Mouse (Mus musculus) small intestine, adult 2 months (tissue): ENCODE results near the gene Rps6ka5. TPM values are rescaled to one million over a fixed set of nuclear protein-coding genes. Genes with fewer than 3 reads are reported as not detected.

Source experiments
- H3K27ac ChIP-seq: fragments of 200-500 bp; 2 replicates; pipeline ENCODE4 v1.5.1; 2012; ENCODE audit warnings: low read depth, low read length, control low read depth, inconsistent platforms; ENCODE audit not compliant: insufficient read depth
- H3K27me3 ChIP-seq: fragments of 200-500 bp; 2 replicates; pipeline ENCODE4 v1.6.1; 2012; ENCODE audit warnings: mild to moderate bottlenecking, moderate library complexity, low read length, inconsistent platforms; ENCODE audit not compliant: control insufficient read depth, insufficient read depth
- H3K36me3 ChIP-seq: fragments of 200-500 bp; 2 replicates; pipeline ENCODE4 v1.6.1; 2012; ENCODE audit warnings: mild to moderate bottlenecking, low read length, control low read depth, inconsistent platforms; ENCODE audit not compliant: control insufficient read depth, insufficient read depth
- H3K4me1 ChIP-seq: fragments of 200-500 bp; 2 replicates; pipeline ENCODE4 v1.6.1; 2012; ENCODE audit warnings: low read length, inconsistent platforms, mixed read lengths; ENCODE audit not compliant: control insufficient read depth, insufficient read depth, insufficient read length
- H3K4me3 ChIP-seq: fragments of 200-500 bp; 2 replicates; pipeline ENCODE4 v1.5.1; 2012; ENCODE audit warnings: low read depth, mild to moderate bottlenecking, control low read depth, inconsistent platforms, low read length, moderate library complexity
- CTCF ChIP-seq: fragments of 200-500 bp; IDR thresholded peaks from 2 replicates; pipeline ENCODE4 v1.5.1; 2012; ENCODE audit warnings: low read depth, mild to moderate bottlenecking, control low read depth, inconsistent platforms, low read length, moderate library complexity, mixed read lengths; ENCODE audit not compliant: insufficient replicate concordance, insufficient read length; ENCODE audit errors: extremely low read depth
- POLR2A ChIP-seq: fragments of 200-500 bp; IDR thresholded peaks from 2 replicates; pipeline ENCODE4 v1.6.1; 2012; ENCODE audit warnings: low read depth, mild to moderate bottlenecking, control low read depth, inconsistent platforms, low read length, moderate library complexity
- WGBS: fragments of 180-500 bp; shearing (Covaris S2); methylation state at CpG from one replicate; pipeline ENCODE4 v1.1.7; 2018; 5-methylcytosine and 5-hydroxymethylcytosine counted together
- polyA plus RNA-seq: library from polyadenylated mRNA; depleted of rRNA; stranded (reverse); fragments of >200 nt; gene quantifications from 2 replicates; pipeline ENCODE4 v1.2.3, GENCODE M21; 2012

Rps6ka5 gene
- polyA plus RNA-seq, 1 experiment: 0.62 TPM

- TF ChIP-seq POLR2A (no peak), CTCF (no peak)
- Histone ChIP-seq H3K27ac (no peak overlapping the region), H3K4me1 (0 out of 2 replicates have a peak, but pooled peaks cover 2% of the 10 kb centered on the region), H3K4me3 (no peak overlapping the region), H3K27me3 (no peaks in the 10 kb centered on the region), H3K36me3 (no peaks in the 10 kb centered on the region)
- WGBS: 74% methylated on average over 4 of the region's 4 CpGs
Measured at GRCm38 (mm10) chr12:100739011-100739570, 12.3 kb upstream of the Rps6ka5 start.

- Histone ChIP-seq H3K4me3 (no peak overlapping the region), H3K36me3 (no peaks in the 10 kb centered on the region), H3K27ac (no peak overlapping the region), H3K27me3 (no peaks in the 10 kb centered on the region), H3K4me1 (0 out of 2 replicates have a peak, but pooled peaks cover 2% of the 10 kb centered on the region)
- TF ChIP-seq CTCF (no peak), POLR2A (no peak)
- WGBS: 73% methylated on average over 3 of the region's 3 CpGs
Measured at GRCm38 (mm10) chr12:100738498-100738897, 11.7 kb upstream of the Rps6ka5 start.

GRCm38 (mm10) chr12:100735581-100735980 is 8.8 kb upstream of the Rps6ka5 start:
- H3K36me3 ChIP-seq: no peaks in the 10 kb centered on the region
- H3K4me3 ChIP-seq: no peak overlapping the region
- H3K4me1 ChIP-seq: peaks cover 2% of the 10 kb centered on the region; the same call in 1 of the 2 replicates
- no peak overlapping the region for H3K27ac ChIP-seq
- H3K27me3 ChIP-seq: no peaks in the 10 kb centered on the region
- TF ChIP-seq POLR2A (no peak), CTCF (no peak)
- 77% methylated on average over 2 of the region's 2 CpGs for WGBS

- Histone ChIP-seq H3K36me3 (no peaks in the 10 kb centered on the region), H3K27ac (no peak overlapping the region), H3K4me1 (peaks cover 2% of the 10 kb centered on the region; the same call in 1 of the 2 replicates), H3K27me3 (no peaks in the 10 kb centered on the region), H3K4me3 (no peak overlapping the region)
- WGBS: 80% methylated on average over 5 of the region's 5 CpGs
- TF ChIP-seq POLR2A (no peak), CTCF (no peak)
Measured at GRCm38 (mm10) chr12:100735156-100735555, 8.4 kb upstream of the Rps6ka5 start.

GRCm38 (mm10) chr12:100728646-100729485 is 2.1 kb upstream of the Rps6ka5 start:
- no peak overlapping the region for H3K27ac ChIP-seq
- TF ChIP-seq CTCF: no peak
- TF ChIP-seq POLR2A: no peak

GRCm38 (mm10) chr12:100727891-100728290 is 1.1 kb upstream of the Rps6ka5 start:
- Histone ChIP-seq H3K36me3 (no peaks in the 10 kb centered on the region), H3K27me3 (no peaks in the 10 kb centered on the region), H3K4me1 (peaks cover 3% of the 10 kb centered on the region; the same call in 1 of the 2 replicates), H3K27ac (no peak overlapping the region), H3K4me3 (no peak overlapping the region)
- WGBS: 48% methylated on average over 7 of the region's 7 CpGs
- TF ChIP-seq CTCF (no peak), POLR2A (no peak)

More at GRCm38 (mm10) chr12:100728646-100729485, 2.1 kb upstream of the Rps6ka5 start:
- Histone ChIP-seq H3K27me3 (no peaks in the 10 kb centered on the region), H3K4me1 (peaks cover 3% of the 10 kb centered on the region; the same call in 1 of the 2 replicates), H3K4me3 (peak overlapping the region; percentile 7; the same call in 1 of the 2 replicates), H3K36me3 (no peaks in the 10 kb centered on the region)
- WGBS: 64% methylated on average over 14 of the region's 14 CpGs

- Histone ChIP-seq H3K27ac (no peak overlapping the region), H3K36me3 (no peaks in the 10 kb centered on the region), H3K27me3 (no peaks in the 10 kb centered on the region), H3K4me3 (peak overlapping the region; percentile 52), H3K4me1 (peaks cover 3% of the 10 kb centered on the region; the same call in 1 of the 2 replicates)
- TF ChIP-seq POLR2A (peak; percentile 44; the same call in 1 of the 2 replicates), CTCF (no peak)
- 2% methylated on average over 17 of the region's 17 CpGs for WGBS
Measured at GRCm38 (mm10) chr12:100725458-100725786, 1.4 kb downstream of the Rps6ka5 start.
